ENCODE assay signal across 33 mouse cellular contexts in the genomic region with DNA sequence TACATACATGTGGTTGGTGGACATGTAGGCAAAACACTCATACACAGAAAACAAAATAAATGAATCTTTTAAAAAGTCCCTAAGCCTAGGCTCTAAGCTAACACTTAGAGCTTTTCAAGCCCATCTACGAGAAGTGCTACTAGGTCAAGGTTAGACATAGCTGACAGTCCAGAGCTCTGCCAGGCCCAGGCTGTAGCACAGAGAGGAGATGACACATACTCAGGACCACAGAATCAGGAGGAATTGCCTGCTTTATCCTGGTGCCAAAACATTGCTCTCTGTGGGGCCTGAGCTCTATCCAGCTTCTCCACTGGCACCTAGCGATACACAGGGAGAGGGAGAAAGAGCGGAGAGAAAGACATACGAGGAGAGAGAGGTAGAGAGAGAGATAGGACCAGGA. TPM values are rescaled to one million over a fixed set of nuclear protein-coding genes. Genes with fewer than 3 reads are reported as not detected.
DNase-seq lines count a peak whose midpoint lies in the region; TF ChIP-seq lines count a peak whose summit lies in the region.
"Had no signal": no experiment of that assay in that cellular context is flagged by ENCODE, and none has a peak within 500 bp of the region (broad histone marks: within the 10 kb centered on the region; RNA-seq: fewer than 3 reads in every experiment).

No protein-coding gene starts in this region.

- H3K36me3 ChIP-seq in testis, adult 2 months (ENCODE audit: control insufficient read depth, insufficient read depth, low read length), result no peaks in the 10 kb centered on the region
- H3K36me3 ChIP-seq in midbrain, embryonic 10.5 days, result no peaks in the 10 kb centered on the region
- H3K36me3 ChIP-seq: embryonic facial prominence, embryonic 12.5 days; embryonic facial prominence, embryonic 15.5 days; heart, embryonic 10.5 days; heart, embryonic 13.5 days; hindbrain, embryonic 10.5 days; hindbrain, embryonic 13.5 days; intestine, embryonic 15.5 days had no signal

- 92% methylated on average over 4 of the region's 4 CpGs for WGBS in midbrain, embryonic 10.5 days

- no peak for TF ChIP-seq POLR2A in testis, adult 2 months (IDR thresholded peaks at IDR 0.05; ENCODE audit: control insufficient read depth, low read depth, low read length)

- no peak for TF ChIP-seq CTCF in testis, adult 2 months (IDR thresholded peaks at IDR 0.05; ENCODE audit: control insufficient read depth, insufficient read depth, insufficient replicate concordance, low read depth, low read length)

- no peaks in the 10 kb centered on the region for H3K9me3 ChIP-seq in midbrain, embryonic 10.5 days (replicated peaks)
- H3K9me3 ChIP-seq: embryonic facial prominence, embryonic 12.5 days; embryonic facial prominence, embryonic 15.5 days; heart, embryonic 10.5 days; heart, embryonic 13.5 days; hindbrain, embryonic 10.5 days; hindbrain, embryonic 13.5 days; intestine, embryonic 15.5 days had no signal

- H3K4me1 ChIP-seq in testis, adult 2 months (ENCODE audit: control insufficient read depth, insufficient read depth, low read length), result peaks cover 3% of the 10 kb centered on the region
- peaks cover 4% of the 10 kb centered on the region; the same call in 1 of the 2 replicates for H3K4me1 ChIP-seq in midbrain, embryonic 10.5 days
- H3K4me1 ChIP-seq: embryonic facial prominence, embryonic 12.5 days; embryonic facial prominence, embryonic 15.5 days; hindbrain, embryonic 10.5 days; hindbrain, embryonic 13.5 days; intestine, embryonic 15.5 days had no signal

- H3K27me3 ChIP-seq in testis, adult 2 months (ENCODE audit: control insufficient read depth, insufficient read depth, low read length), result no peaks in the 10 kb centered on the region
- H3K27me3 ChIP-seq in midbrain, embryonic 10.5 days (ENCODE audit: low read depth, poor library complexity, severe bottlenecking), result no peaks in the 10 kb centered on the region
- H3K27me3 ChIP-seq: embryonic facial prominence, embryonic 12.5 days; embryonic facial prominence, embryonic 15.5 days; heart, embryonic 13.5 days; hindbrain, embryonic 13.5 days; intestine, embryonic 15.5 days had no signal

- peak; percentile 43 to 49 for DNase-seq in adrenal gland, postnatal 36 days
- DNase-seq in adrenal gland, postnatal 10 days, result no peak
- DNase-seq in testis, postnatal 14 days (ENCODE audit: low spot score), result no peak
- DNase-seq in testis, postnatal 10 days (ENCODE audit: low spot score), result peak; percentile 22
- no peak for DNase-seq in midbrain, embryonic 10.5 days (ENCODE audit: low spot score)
- DNase-seq: cerebellum, adult 11 months; cerebellum, adult 2 months; cerebellum, adult 9-11 months; cerebellum, postnatal 25 days; forebrain, postnatal 0 days; gastrocnemius, adult 2 months; gastrocnemius, postnatal 14 days; heart, adult 18-20 months; heart, postnatal 36 days had no signal

- H3K27ac ChIP-seq in testis, adult 2 months (ENCODE audit: control insufficient read depth, insufficient read depth, low read depth, low read length), result peak overlapping the region; percentile 50; the same call in 1 of the 2 replicates
- no peak overlapping the region for H3K27ac ChIP-seq in midbrain, embryonic 10.5 days (replicated peaks)
- H3K27ac ChIP-seq: embryonic facial prominence, embryonic 12.5 days; embryonic facial prominence, embryonic 15.5 days; gastrocnemius, adult 2 months; hindbrain, embryonic 10.5 days; hindbrain, embryonic 13.5 days; intestine, embryonic 15.5 days had no signal

- no peak overlapping the region for H3K4me3 ChIP-seq in testis, adult 2 months (ENCODE audit: control insufficient read depth, low read depth, low read length)
- H3K4me3 ChIP-seq in midbrain, embryonic 10.5 days, result no peak overlapping the region
- H3K4me3 ChIP-seq: embryonic facial prominence, embryonic 12.5 days; embryonic facial prominence, embryonic 15.5 days; gastrocnemius, adult 2 months; heart, embryonic 10.5 days; heart, embryonic 13.5 days; hindbrain, embryonic 10.5 days; hindbrain, embryonic 13.5 days; intestine, embryonic 15.5 days had no signal

RNA-seq across cellular contexts. Expression of a gene that starts 2.5 kb away (rescaled TPM):
- total RNA-seq in adrenal gland, postnatal 36 days (2021), result not detected
- not detected for total RNA-seq in adrenal gland, postnatal 10 days (2021)
- 0.37 and 0.42 TPM in 2 replicates for polyA plus RNA-seq in testis, adult 2 months (2012; rRNA removed)
- not detected in 2 replicates for polyA plus RNA-seq in midbrain, embryonic 10.5 days (2016; fragmentation: Nextera tagmentation; extraction: Ambion mirVana)
- total RNA-seq: common myeloid progenitor, adult 5-6 weeks; gastrocnemius, adult 2 months; gastrocnemius, postnatal 14 days; gastrocnemius, postnatal 4 days; heart, postnatal 36 days; MEL had no signal
- polyA plus RNA-seq: C2C12; CD4-positive, CD25-positive, alpha-beta regulatory T cell, adult 4 months; cerebellum, adult 2 months; embryonic facial prominence, embryonic 12.5 days; forebrain, embryonic 11.5 days; hindbrain, embryonic 10.5 days; hindbrain, embryonic 13.5 days had no signal

RNA-seq across cellular contexts. Expression of a gene that starts 30.5 kb away (rescaled TPM):
- total RNA-seq in adrenal gland, postnatal 36 days (2021), result under 1 TPM; 0.23 TPM
- total RNA-seq in adrenal gland, postnatal 10 days (2021), result under 1 TPM in 1 of 2 experiments, not detected in 1; 0.18 TPM
- 12.7 and 14.1 TPM in 2 replicates for polyA plus RNA-seq in testis, adult 2 months (2012; rRNA removed)
- 0.19 and 0.25 TPM in 2 replicates for polyA plus RNA-seq in midbrain, embryonic 10.5 days (2016; fragmentation: Nextera tagmentation; extraction: Ambion mirVana)
- total RNA-seq: adrenal gland, postnatal 4 days; common myeloid progenitor, adult 5-6 weeks; gastrocnemius, adult 2 months; gastrocnemius, postnatal 14 days; heart, adult 18-20 months; heart, postnatal 36 days; MEL had no signal
- polyA plus RNA-seq: C2C12; CD4-positive, CD25-positive, alpha-beta regulatory T cell, adult 4 months; forebrain, embryonic 11.5 days had no signal

RNA-seq across cellular contexts. Expression of a gene that starts 30.7 kb away (rescaled TPM):
- not detected for total RNA-seq in adrenal gland, postnatal 36 days (2021)
- not detected for total RNA-seq in adrenal gland, postnatal 10 days (2021)
- not detected in 2 replicates for polyA plus RNA-seq in testis, adult 2 months (2012; rRNA removed)
- polyA plus RNA-seq in midbrain, embryonic 10.5 days (2016; fragmentation: Nextera tagmentation; extraction: Ambion mirVana), result not detected in 2 replicates
- total RNA-seq: adrenal gland, postnatal 4 days; common myeloid progenitor, adult 5-6 weeks; forebrain, postnatal 0 days; gastrocnemius, adult 2 months; gastrocnemius, postnatal 14 days; gastrocnemius, postnatal 4 days; heart, adult 18-20 months; heart, postnatal 36 days; MEL had no signal
- polyA plus RNA-seq: C2C12; CD4-positive, CD25-positive, alpha-beta regulatory T cell, adult 4 months; embryonic facial prominence, embryonic 12.5 days; embryonic facial prominence, embryonic 15.5 days; forebrain, embryonic 11.5 days; forebrain, embryonic 14.5 days; forebrain, postnatal 0 days; frontal cortex, adult 2 months; heart, embryonic 10.5 days; heart, embryonic 13.5 days; heart, embryonic 16.5 days; hindbrain, embryonic 10.5 days; hindbrain, embryonic 13.5 days; hindbrain, embryonic 16.5 days; intestine, embryonic 15.5 days had no signal

RNA-seq across cellular contexts. Expression of a gene that starts 50.4 kb away (rescaled TPM):
- total RNA-seq in adrenal gland, postnatal 36 days (2021), result not detected
- not detected for total RNA-seq in adrenal gland, postnatal 10 days (2021)
- 0.83 and 0.93 TPM in 2 replicates for polyA plus RNA-seq in testis, adult 2 months (2012; rRNA removed)
- polyA plus RNA-seq in midbrain, embryonic 10.5 days (2016; fragmentation: Nextera tagmentation; extraction: Ambion mirVana), result not detected in 2 replicates
- total RNA-seq: adrenal gland, postnatal 4 days; common myeloid progenitor, adult 5-6 weeks; gastrocnemius, adult 2 months; gastrocnemius, postnatal 14 days; gastrocnemius, postnatal 4 days; heart, postnatal 36 days; MEL had no signal
- polyA plus RNA-seq: C2C12; CD4-positive, CD25-positive, alpha-beta regulatory T cell, adult 4 months; cerebellum, adult 2 months; embryonic facial prominence, embryonic 12.5 days; forebrain, embryonic 11.5 days; forebrain, embryonic 14.5 days; frontal cortex, adult 2 months; heart, embryonic 10.5 days; heart, embryonic 13.5 days; hindbrain, embryonic 13.5 days; hindbrain, embryonic 16.5 days; intestine, embryonic 15.5 days had no signal

Comparison
In these comparisons a context has a peak if more than half of its experiments do, and no peak if none do; other contexts are left out.
1. DNase-seq: peak in adrenal gland, postnatal 36 days (2 of 2) and testis, postnatal 10 days (single experiment); none in adrenal gland, postnatal 10 days (single experiment), testis, postnatal 14 days (single experiment) and midbrain, embryonic 10.5 days (single experiment).